Mouse (Mus musculus): Measurements from ENCODE around the gene Adk.

Adk gene

GRCm38 (mm10) chr14:21052112-21052780 lies at the start of gene Adk, which contains the start of gene Ap3m1:
TSS of gene Adk (plus strand) at chr14:21052574.
TSS of gene Ap3m1 (minus strand) at chr14:21052508.
- peak; percentile 94 for DNase-seq

DNA sequence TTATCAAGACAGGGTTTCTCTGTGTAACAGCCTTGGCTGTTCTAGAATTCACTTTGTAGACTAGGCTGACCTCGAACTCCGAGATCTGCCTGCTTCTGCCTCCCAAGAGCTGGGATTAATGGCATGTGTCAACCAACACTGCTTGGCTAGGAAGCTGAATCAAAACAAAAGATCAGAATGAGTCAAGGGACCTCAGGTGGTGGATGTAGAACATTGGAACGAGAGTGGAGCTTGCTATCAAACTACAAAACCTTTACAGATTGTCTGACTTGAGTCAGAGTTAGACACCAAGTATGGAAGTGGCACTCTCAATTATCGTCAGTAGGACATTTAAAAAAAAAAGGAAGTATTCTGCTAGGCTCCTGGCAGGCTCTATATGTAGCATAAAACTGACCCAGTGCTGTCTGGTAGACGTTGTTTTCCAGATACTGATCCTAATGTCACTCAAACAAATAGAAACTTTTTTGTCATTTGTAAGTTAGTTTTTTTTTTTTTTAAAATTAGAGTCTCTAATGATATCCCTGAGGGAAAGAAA lies 38.5 kb upstream of the Adk start:
- DNase-seq: no peak

- DNase-seq: no peak
These were observed 34.5 kb upstream of the Adk start for GRCm38 (mm10) chr14:21017871-21018270.

- no peak for DNase-seq
These were observed 33.4 kb upstream of the Adk start for GRCm38 (mm10) chr14:21018977-21019376.

- no peak for DNase-seq
These were observed 31.9 kb upstream of the Adk start for GRCm38 (mm10) chr14:21020435-21020834.

- no peak for DNase-seq
These were observed 24.8 kb upstream of the Adk start for GRCm38 (mm10) chr14:21027542-21027941.

- no peak for DNase-seq
These were observed 23.2 kb upstream of the Adk start for GRCm38 (mm10) chr14:21029025-21029659.

- DNase-seq: peak; percentile 41
These were observed 20.4 kb upstream of the Adk start for GRCm38 (mm10) chr14:21031783-21032511.

DNA sequence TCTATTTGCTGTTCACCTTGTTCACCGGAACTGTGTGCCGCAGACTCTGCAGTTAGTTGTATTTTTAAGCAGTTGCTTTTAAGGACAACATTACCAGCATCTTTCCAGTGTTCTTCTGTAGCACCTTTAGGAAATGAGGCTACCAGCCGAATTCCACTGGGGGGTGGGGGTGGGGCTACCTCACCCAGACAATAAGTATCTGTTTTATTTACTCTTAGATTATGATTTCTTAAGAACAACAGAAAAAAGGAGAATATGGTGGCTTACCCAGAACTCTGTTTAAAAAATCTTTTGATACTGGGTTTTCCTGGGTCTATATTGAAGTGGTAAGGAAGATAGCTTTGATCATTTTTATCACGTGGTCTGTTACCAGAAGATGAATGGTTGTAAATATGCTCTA lies 18.1 kb upstream of the Adk start:
- no peak for DNase-seq

- DNase-seq: no peak
These were observed 17.6 kb upstream of the Adk start for GRCm38 (mm10) chr14:21034791-21035190.

DNA sequence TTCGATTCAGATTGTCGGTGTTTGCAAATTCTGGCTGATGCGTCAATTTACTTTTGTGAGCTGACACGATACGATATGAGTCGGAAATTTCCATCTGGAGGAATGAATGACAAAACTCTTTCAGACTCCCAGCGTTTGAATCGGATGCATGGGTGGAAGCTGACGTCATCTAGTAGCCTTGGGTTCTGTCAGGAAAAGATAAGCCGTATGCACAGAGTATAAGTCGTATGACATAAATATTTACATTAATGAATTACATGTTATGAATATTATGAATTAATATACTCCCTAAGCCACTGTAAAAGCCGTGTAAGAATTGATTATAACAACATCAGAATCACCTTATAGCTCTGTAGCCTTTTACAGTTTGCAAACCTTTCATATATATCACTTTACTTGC lies 13.3 kb upstream of the Adk start:
- no peak for DNase-seq

DNA sequence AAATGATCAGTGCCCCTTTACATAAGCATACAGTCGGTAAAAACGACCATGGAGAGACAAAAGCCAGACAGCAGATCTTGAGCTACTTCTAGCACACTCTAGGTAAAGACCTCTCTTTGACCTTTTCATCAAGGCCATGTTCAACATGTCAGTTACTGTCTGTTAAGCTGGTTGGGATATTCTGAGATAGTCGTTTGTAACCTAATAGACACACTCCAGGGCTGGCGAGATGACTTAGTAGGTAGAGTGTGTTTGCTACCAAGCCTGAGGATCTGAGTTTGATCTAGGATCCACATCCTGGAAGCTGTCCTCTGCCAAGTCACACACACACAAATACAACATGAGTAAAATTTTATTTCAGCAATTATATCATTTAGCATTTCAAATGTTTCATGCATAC lies 12.8 kb upstream of the Adk start:
- DNase-seq: no peak

GRCm38 (mm10) chr14:21047840-21048239 lies 4.5 kb upstream of the Adk start:
- no peak for DNase-seq

DNA sequence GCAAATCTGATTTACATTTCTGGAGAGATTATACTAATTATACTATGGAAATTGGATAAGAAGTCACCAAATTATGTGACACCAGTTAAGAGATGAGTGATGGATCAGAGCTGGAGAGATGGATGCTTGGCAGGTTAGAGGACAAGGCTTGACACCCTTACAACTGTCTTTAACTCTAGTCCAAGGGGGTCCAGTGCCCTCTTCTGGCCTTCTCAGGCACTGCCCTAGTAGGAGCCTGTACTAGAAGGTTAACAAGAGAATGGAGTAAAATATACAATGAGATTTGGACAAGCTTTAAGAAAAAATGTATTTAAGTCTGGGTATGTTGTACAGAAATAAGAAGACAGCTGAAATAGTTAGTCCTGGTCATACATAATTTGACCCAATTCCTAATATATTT lies 3.5 kb upstream of the Adk start:
- peak; percentile 49 for DNase-seq

- DNase-seq: peak; percentile 67
These were observed 1.6 kb upstream of the Adk start for GRCm38 (mm10) chr14:21050734-21051133.

DNA sequence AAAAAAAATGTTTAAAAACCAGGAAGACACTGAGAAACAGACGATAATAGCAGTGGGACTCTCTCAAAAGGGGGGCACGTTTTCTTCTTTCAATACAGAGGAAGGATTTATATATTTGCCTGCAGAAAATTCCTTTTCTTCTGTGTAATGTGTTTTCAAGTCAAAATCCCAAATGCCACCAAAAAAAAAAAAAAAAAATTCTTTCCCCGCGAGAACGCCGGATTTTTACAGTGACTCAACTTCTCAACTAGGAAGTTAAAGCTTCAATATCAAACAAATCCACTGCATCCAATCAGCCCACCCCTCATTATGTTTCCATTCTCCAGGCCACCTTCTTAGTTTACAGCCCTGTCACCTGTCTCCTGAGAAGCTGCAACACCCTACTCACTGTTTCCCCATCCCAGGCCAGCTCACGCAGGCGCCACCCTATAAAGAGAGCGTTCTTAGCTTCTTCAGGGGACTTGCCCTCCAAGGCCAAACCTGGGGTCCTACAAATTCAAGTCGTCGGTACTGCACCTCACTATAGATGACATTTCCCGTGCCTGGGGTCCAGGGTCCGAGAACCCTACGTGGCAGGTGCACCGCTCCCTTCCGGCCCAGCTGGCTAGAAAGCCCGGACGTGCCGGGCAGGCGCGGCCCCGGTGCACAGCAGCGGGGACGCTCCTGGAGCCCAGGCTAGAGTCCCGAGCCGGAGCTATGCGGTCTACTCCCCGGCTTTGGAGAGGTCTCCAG lies 828 bp upstream of the Adk start:
- DNase-seq: no peak

- peak; percentile 81 for DNase-seq
These were observed 382 bp downstream of the Adk start for GRCm38 (mm10) chr14:21052781-21053130.

DNA sequence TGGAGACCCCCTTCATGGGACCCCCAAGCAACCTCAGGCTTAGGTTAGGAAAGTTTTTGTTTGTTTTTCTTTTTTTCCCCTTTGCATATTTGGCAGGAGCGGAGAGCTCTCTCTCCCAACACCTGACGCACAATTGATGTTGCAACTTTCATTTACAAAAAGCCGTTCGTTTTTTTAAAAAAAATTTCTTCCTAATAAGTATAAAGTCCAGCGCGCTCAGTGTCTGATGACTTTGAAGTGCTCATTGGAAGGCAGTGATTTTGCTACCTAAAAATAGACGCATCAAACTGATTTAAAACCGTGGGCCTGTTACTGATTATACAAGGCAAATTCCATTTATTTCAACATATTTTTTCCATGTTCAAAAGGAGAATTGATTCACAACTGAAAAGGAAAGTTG lies 777 bp downstream of the Adk start:
- no peak for DNase-seq

DNA sequence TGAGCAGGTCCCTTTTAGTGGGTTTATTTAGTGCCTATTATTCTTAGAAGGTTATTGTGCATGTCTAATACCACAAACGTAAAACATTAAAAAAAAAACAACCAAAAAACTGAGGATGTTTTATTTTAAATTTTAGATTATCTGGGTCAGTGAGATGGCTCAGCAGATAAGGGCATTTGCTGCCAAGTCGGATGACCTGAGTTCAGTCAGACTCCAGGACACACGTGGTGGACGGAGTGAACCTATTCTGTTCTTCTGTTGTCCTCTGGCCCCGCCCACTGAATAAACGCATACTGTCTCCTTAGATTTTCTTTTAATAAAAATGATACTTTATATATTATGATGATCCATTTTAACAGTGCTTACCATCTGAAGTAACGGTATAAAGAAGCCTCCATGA lies 1.2 kb downstream of the Adk start:
- DNase-seq: no peak

- no peak for DNase-seq
These were observed 6.6 kb downstream of the Adk start for GRCm38 (mm10) chr14:21058972-21059371.

DNA sequence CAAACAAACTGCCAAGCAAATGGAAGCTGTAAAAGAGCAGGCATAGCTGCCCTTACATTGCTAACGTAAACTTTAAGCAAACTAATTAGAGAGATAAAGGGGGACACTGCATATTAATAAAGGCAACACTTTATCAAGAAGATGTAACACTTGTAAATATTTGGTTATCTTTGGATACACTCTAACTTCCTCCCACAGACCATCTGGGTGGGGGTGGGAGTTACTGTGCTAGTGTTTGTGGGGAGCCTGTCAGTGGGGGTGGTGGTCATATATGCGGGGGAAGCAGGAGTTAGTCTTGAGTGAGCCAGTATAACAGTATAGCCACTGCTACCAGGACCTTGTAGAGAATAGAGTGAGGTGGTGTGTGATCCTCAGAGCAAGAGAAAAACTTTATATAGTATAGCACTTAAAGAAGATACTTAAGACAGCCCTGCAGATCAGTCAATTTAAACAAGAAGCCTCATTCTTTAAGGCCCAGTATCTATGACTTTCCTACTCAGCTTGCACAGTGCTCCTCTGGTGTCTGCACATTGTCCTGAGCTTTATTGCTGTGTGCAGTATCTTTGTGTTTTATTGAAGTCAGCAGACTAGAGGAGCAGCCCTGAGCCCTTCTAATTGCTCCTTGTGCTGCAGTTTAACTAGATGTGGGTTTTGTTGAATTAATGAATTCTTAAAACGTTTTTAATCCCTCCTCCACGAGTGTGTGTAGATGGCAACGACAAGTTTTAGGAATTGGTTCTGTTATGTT lies 10.6 kb downstream of the Adk start:
- DNase-seq: peak; percentile 31

- DNase-seq: no peak
These were observed 11.9 kb downstream of the Adk start for GRCm38 (mm10) chr14:21064321-21064720.

Data from liver (tissue).